Mouse (Mus musculus) left cerebral cortex, adult 18-20 months (tissue): Measurements from ENCODE around the gene Ccdc83. TPM values are rescaled to one million over a fixed set of nuclear protein-coding genes. Genes with fewer than 3 reads are reported as not detected.

Experiments
- total RNA-seq, 2 experiments: library from RNA; stranded (reverse); gene quantifications; 2 replicates each; pipeline ENCODE4 v1.2.3; 2021

Ccdc83 gene
- total RNA-seq, 2 experiments from 2014 or later, result not detected

Other genes with a start within 250 kb of the Ccdc83 start
- gene Picalm, start 135.6 kb downstream of the Ccdc83 start, total RNA-seq, result 100 to 1,000 TPM; 139 to 141 TPM
- gene Sytl2, start 36.5 kb upstream of the Ccdc83 start, total RNA-seq, result 10 to 100 TPM; 75.7 to 76.7 TPM
- 1 to 10 TPM in 1 of 2 experiments, under 1 TPM in 1; 0.91 to 1.1 TPM for gene Ccdc89, start 160.8 kb upstream of the Ccdc83 start, total RNA-seq
- gene Crebzf, start 177.0 kb upstream of the Ccdc83 start, total RNA-seq, result 10 to 100 TPM; 81.7 to 93.1 TPM
- 10 to 100 TPM; 38.2 to 41.6 TPM for gene Tmem126a, start 191.5 kb upstream of the Ccdc83 start, total RNA-seq
- gene Tmem126b, start 210.2 kb upstream of the Ccdc83 start, total RNA-seq, result 10 to 100 TPM; 28.9 to 29.4 TPM
- 100 to 1,000 TPM; 256 to 276 TPM for gene Dlg2, start 210.9 kb upstream of the Ccdc83 start, total RNA-seq